In genomic region chr17:28029308-28029707, GRCm38 (mm10) we compare ENCODE assay signal across 10 mouse cellular contexts. TPM values are rescaled to one million over a fixed set of nuclear protein-coding genes. Genes with fewer than 3 reads are reported as not detected.
A peak's percentile ranks its signal among the peaks of the same experiment; 100 is the strongest.
DNase-seq lines count a peak whose midpoint lies in the region; ATAC-seq and TF ChIP-seq lines count a peak whose summit lies in the region.
"Had no signal": no experiment of that assay in that cellular context is flagged by ENCODE, and none has a peak within 500 bp of the region (broad histone marks: within the 10 kb centered on the region; RNA-seq: fewer than 3 reads in every experiment).

No protein-coding gene starts in this region.

- no peak for ATAC-seq in lung, embryonic 15.5 days (ENCODE audit: borderline replicate concordance, extremely low read depth, low FRiP score, low TSS enrichment)
- peak; percentile 58 for ATAC-seq in heart, postnatal 0 days (ENCODE audit: insufficient read depth, low read depth)
- ATAC-seq in stomach, embryonic 15.5 days (ENCODE audit: insufficient read depth, low FRiP score, low read depth) = no peak

- H3K9me3 ChIP-seq in lung, embryonic 15.5 days = no peaks in the 10 kb centered on the region
- no peaks in the 10 kb centered on the region for H3K9me3 ChIP-seq in heart, postnatal 0 days (replicated peaks; ENCODE audit: control insufficient read depth, low read length)
- H3K9me3 ChIP-seq in stomach, embryonic 15.5 days = no peaks in the 10 kb centered on the region

- peaks cover 4% of the 10 kb centered on the region; the same call in 1 of the 2 replicates for H3K79me2 ChIP-seq in heart, adult 2 months (replicated peaks; ENCODE audit: control insufficient read depth, insufficient read depth, low read length)

- H3K4me2 ChIP-seq in lung, embryonic 15.5 days = no peak overlapping the region
- H3K4me2 ChIP-seq in heart, postnatal 0 days (ENCODE audit: low read depth, low read length) = no peak overlapping the region
- H3K4me2 ChIP-seq in stomach, embryonic 15.5 days = no peak overlapping the region

- intact Hi-C loops in heart, adult 2 months (cut with DNase I) = no loop called here
- intact Hi-C loops in heart, postnatal 36 days (cut with DNase I) = loop anchor here (1.0 to 10.0 kb wide), 2 partner anchors 22 to 485 kb away; partner anchors contain the start of gene Fkbp5

- peaks cover 61% of the 10 kb centered on the region for H3K4me1 ChIP-seq in heart, adult 2 months (ENCODE audit: control insufficient read depth, insufficient read depth, low read length)
- peaks cover 88% of the 10 kb centered on the region for H3K4me1 ChIP-seq in lung, embryonic 15.5 days
- peaks cover 30% of the 10 kb centered on the region for H3K4me1 ChIP-seq in heart, postnatal 0 days (ENCODE audit: control insufficient read depth, insufficient read depth)
- peaks cover 36% of the 10 kb centered on the region for H3K4me1 ChIP-seq in stomach, embryonic 15.5 days

- H3K27me3 ChIP-seq in heart, adult 2 months (ENCODE audit: control insufficient read depth, insufficient read depth, low read length) = no peaks in the 10 kb centered on the region
- no peaks in the 10 kb centered on the region for H3K27me3 ChIP-seq in lung, embryonic 15.5 days
- H3K27me3 ChIP-seq in heart, postnatal 0 days (ENCODE audit: control insufficient read depth, insufficient read depth, low read length) = no peaks in the 10 kb centered on the region
- no peaks in the 10 kb centered on the region for H3K27me3 ChIP-seq in stomach, embryonic 15.5 days (replicated peaks)

- H3K9ac ChIP-seq in heart, adult 2 months (ENCODE audit: low read depth, low read length) = no peak overlapping the region
- no peak overlapping the region for H3K9ac ChIP-seq in lung, embryonic 15.5 days
- H3K9ac ChIP-seq in heart, postnatal 0 days (replicated peaks; ENCODE audit: low read depth, low read length) = no peak overlapping the region
- no peak overlapping the region for H3K9ac ChIP-seq in stomach, embryonic 15.5 days

- no peak for TF ChIP-seq CTCF in heart, adult 2 months (IDR thresholded peaks at IDR 0.05)
- no peak for TF ChIP-seq CTCF in heart, postnatal 0 days (IDR thresholded peaks at IDR 0.05; ENCODE audit: low read depth)

- H3K27ac ChIP-seq in heart, adult 2 months = peak overlapping the region; percentile 87
- peak overlapping the region; percentile 72 for H3K27ac ChIP-seq in lung, embryonic 15.5 days
- H3K27ac ChIP-seq in heart, postnatal 0 days (ENCODE audit: low read depth) = peak overlapping the region; percentile 79
- H3K27ac ChIP-seq in stomach, embryonic 15.5 days = peak overlapping the region; percentile 68

- TF ChIP-seq EP300 in heart, adult 2 months (IDR thresholded peaks at IDR 0.05; ENCODE audit: insufficient read depth, low read depth, low read length) = peak; percentile 77
- TF ChIP-seq EP300 in heart, postnatal 0 days (IDR thresholded peaks at IDR 0.05; ENCODE audit: low read depth) = peak; percentile 43; the same call in 1 of the 2 replicates

- H3K4me3 ChIP-seq in heart, adult 2 months = no peak overlapping the region
- no peak overlapping the region for H3K4me3 ChIP-seq in lung, embryonic 15.5 days
- no peak overlapping the region for H3K4me3 ChIP-seq in heart, postnatal 0 days (ENCODE audit: low read depth, low read length)
- H3K4me3 ChIP-seq in stomach, embryonic 15.5 days (replicated peaks) = no peak overlapping the region

- H3K36me3 ChIP-seq in heart, adult 2 months (ENCODE audit: control insufficient read depth, insufficient read depth, low read length) = peaks cover 21% of the 10 kb centered on the region
- H3K36me3 ChIP-seq in lung, embryonic 15.5 days = no peaks in the 10 kb centered on the region
- H3K36me3 ChIP-seq in heart, postnatal 0 days (replicated peaks; ENCODE audit: control insufficient read depth, insufficient read depth, low read length) = no peaks in the 10 kb centered on the region; the same call in 1 of the 2 replicates
- H3K36me3 ChIP-seq in stomach, embryonic 15.5 days = no peaks in the 10 kb centered on the region

- DNase-seq in heart, adult 2 months = peak; percentile 45 to 60
- DNase-seq in heart, postnatal 36 days = no peak
- no peak for DNase-seq in lung, postnatal 4 days
- DNase-seq in heart, postnatal 0 days (ENCODE audit: low spot score) = peak; percentile 63
- no peak for DNase-seq in spleen, adult 12 weeks (ENCODE audit: low spot score)
- no peak for DNase-seq in gastrocnemius, postnatal 4 days (ENCODE audit: low spot score in 2 of 2)
- DNase-seq: adrenal gland, postnatal 10 days; embryo, embryonic 11 days had no signal

- TF ChIP-seq POLR2A in heart, adult 2 months (IDR thresholded peaks at IDR 0.05; ENCODE audit: insufficient read depth, low read depth, low read length) = peak; percentile 56; the same call in 1 of the 2 replicates

- WGBS in heart, adult 2 months = 50% methylated on average over 2 of the region's 2 CpGs
- 60% methylated on average over 2 of the region's 2 CpGs for WGBS in lung, embryonic 15.5 days
- WGBS in heart, postnatal 0 days = 59% methylated on average over 2 of the region's 2 CpGs
- WGBS in stomach, embryonic 15.5 days = 45% methylated on average over 2 of the region's 2 CpGs

RNA-seq across cellular contexts. Expression of gene Tcp11, which starts 51.1 kb away (rescaled TPM):
- not detected for total RNA-seq in heart, adult 2 months (2021)
- 1.4 and 1.8 TPM in 2 replicates for polyA plus RNA-seq in heart, adult 2 months (2012; rRNA removed)
- total RNA-seq in heart, postnatal 36 days (2021) = not detected
- 3.9 and 4.3 TPM in 2 replicates for polyA plus RNA-seq in lung, embryonic 15.5 days (2015; fragmentation: Nextera tagmentation; extraction: Ambion mirVana)
- total RNA-seq in heart, postnatal 0 days (2014; rRNA removed; ENCODE audit: low replicate concordance) = 0.15 TPM in 1 of 2 replicates, not detected in the other
- 0.15 and 0.25 TPM in 2 replicates for polyA plus RNA-seq in heart, postnatal 0 days (2015; fragmentation: Nextera tagmentation; extraction: Ambion mirVana)
- polyA plus RNA-seq in stomach, embryonic 15.5 days (2015; fragmentation: Nextera tagmentation; extraction: Ambion mirVana) = 2.2 and 2.8 TPM in 2 replicates
- under 1 TPM; 0.70 to 0.93 TPM for total RNA-seq in gastrocnemius, postnatal 4 days (2021)

Comparison
In these comparisons a context has a peak if more than half of its experiments do, and no peak if none do; other contexts are left out.
1. DNase-seq: peak in heart, adult 2 months (2 of 2) and heart, postnatal 0 days (single experiment); none in heart, postnatal 36 days (0 of 2), lung, postnatal 4 days (0 of 2), spleen, adult 12 weeks (single experiment) and gastrocnemius, postnatal 4 days (0 of 2).
2. Peak in every context shown above with its lines, with median percentiles within 50 percentile points of each other: H3K27ac ChIP-seq.